10 mouse cellular contexts compared by ENCODE assay signal in the genomic region with DNA sequence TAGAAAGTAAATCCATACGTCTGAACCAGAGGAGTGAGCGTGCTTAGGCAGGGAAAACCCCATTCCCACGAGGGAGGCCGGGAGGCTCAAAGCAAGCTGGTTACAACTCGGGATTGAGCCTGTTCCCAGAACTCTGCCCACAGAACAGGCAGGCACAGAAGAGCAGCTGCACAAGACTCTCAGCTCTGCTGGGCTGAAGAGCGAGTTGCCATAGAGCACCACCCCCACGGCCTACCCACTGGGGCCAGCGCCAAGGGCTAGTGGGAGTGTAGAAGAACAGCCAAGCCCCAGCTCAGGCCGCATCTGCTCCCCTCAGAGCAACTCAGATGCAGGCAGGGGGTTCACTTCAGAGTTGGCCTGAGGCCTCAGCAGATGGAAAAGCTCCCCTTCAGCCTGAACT. TPM values are rescaled to one million over a fixed set of nuclear protein-coding genes. Genes with fewer than 3 reads are reported as not detected.
A peak's percentile ranks its signal among the peaks of the same experiment; 100 is the strongest.
DNase-seq lines count a peak whose midpoint lies in the region; ATAC-seq lines count a peak whose summit lies in the region.
"Had no signal": no experiment of that assay in that cellular context is flagged by ENCODE, and none has a peak within 500 bp of the region (broad histone marks: within the 10 kb centered on the region; RNA-seq: fewer than 3 reads in every experiment).

No protein-coding gene starts in this region.

- H3K27ac ChIP-seq in kidney, embryonic 16.5 days (ENCODE audit: low read length) = no peak overlapping the region
- H3K27ac ChIP-seq: embryonic facial prominence, embryonic 12.5 days had no signal

- peak; percentile 10 for DNase-seq in NIH3T3 (ENCODE audit: low read depth)
- DNase-seq in cerebellum, adult 11 months = peak; percentile 83
- peak; percentile 42 for DNase-seq in gastrocnemius, postnatal 25 days
- DNase-seq in left cerebral cortex, postnatal 14 days (ENCODE audit: low spot score in 2 of 2) = peak; percentile 80 to 89
- no peak for DNase-seq in c-Kit-positive CD71-positive TER-119-positive erythroid progenitor cells, embryonic 14.5 days (ENCODE audit: low spot score)
- no peak for DNase-seq in retina, postnatal 1 day
- DNase-seq: heart, postnatal 10 days; lung, adult 2 months had no signal

- intact Hi-C loops in left cerebral cortex, postnatal 14 days (cut with DNase I) = loop anchor here (5.0 kb wide), 1 partner anchor 53 kb away; no protein-coding TSS in a partner anchor

- H3K4me3 ChIP-seq in kidney, embryonic 16.5 days (ENCODE audit: low read length) = no peak overlapping the region
- H3K4me3 ChIP-seq: embryonic facial prominence, embryonic 12.5 days had no signal

- peaks cover 9% of the 10 kb centered on the region; the same call in 1 of the 2 replicates for H3K4me1 ChIP-seq in kidney, embryonic 16.5 days (ENCODE audit: insufficient read depth, low read length)
- H3K4me1 ChIP-seq: embryonic facial prominence, embryonic 12.5 days had no signal

- H3K27me3 ChIP-seq in kidney, embryonic 16.5 days (ENCODE audit: insufficient read depth, low read length) = no peaks in the 10 kb centered on the region
- H3K27me3 ChIP-seq: embryonic facial prominence, embryonic 12.5 days had no signal

- ATAC-seq in kidney, embryonic 16.5 days (ENCODE audit: low FRiP score, low TSS enrichment) = no peak

- H3K9ac ChIP-seq in kidney, embryonic 16.5 days (replicated peaks; ENCODE audit: low read length) = no peak overlapping the region
- H3K9ac ChIP-seq: embryonic facial prominence, embryonic 12.5 days had no signal

- H3K36me3 ChIP-seq in kidney, embryonic 16.5 days (ENCODE audit: insufficient read depth, low read length) = no peaks in the 10 kb centered on the region

- peaks cover 4% of the 10 kb centered on the region; the same call in 1 of the 2 replicates for H3K9me3 ChIP-seq in kidney, embryonic 16.5 days (ENCODE audit: low read length)
- H3K9me3 ChIP-seq: embryonic facial prominence, embryonic 12.5 days had no signal

- H3K4me2 ChIP-seq in kidney, embryonic 16.5 days (replicated peaks; ENCODE audit: low read depth, low read length) = no peak overlapping the region
- H3K4me2 ChIP-seq: embryonic facial prominence, embryonic 12.5 days had no signal

- 81% methylated on average over 9 of the region's 9 CpGs for WGBS in kidney, embryonic 16.5 days

RNA-seq across cellular contexts. Expression of a gene that starts 49.7 kb away (rescaled TPM):
- total RNA-seq in gastrocnemius, postnatal 25 days (2021) = not detected
- total RNA-seq in left cerebral cortex, postnatal 14 days (2021) = under 1 TPM in 1 of 2 experiments, not detected in 1; 0.20 TPM
- 0.27 and 0.32 TPM in 2 replicates for polyA plus RNA-seq in kidney, embryonic 16.5 days (2015; fragmentation: Nextera tagmentation; extraction: Ambion mirVana)

Comparison
In these comparisons a context has a peak if more than half of its experiments do, and no peak if none do; other contexts are left out.
1. DNase-seq: peak in NIH3T3 (single experiment), cerebellum, adult 11 months (single experiment), gastrocnemius, postnatal 25 days (single experiment) and left cerebral cortex, postnatal 14 days (2 of 2); none in c-Kit-positive CD71-positive TER-119-positive erythroid progenitor cells, embryonic 14.5 days (single experiment) and retina, postnatal 1 day (single experiment).